8 mouse cellular contexts compared by ENCODE assay signal in genomic region chr5:75574151-75574851, GRCm38 (mm10). TPM values are rescaled to one million over a fixed set of nuclear protein-coding genes. Genes with fewer than 3 reads are reported as not detected.
DNase-seq lines count a peak whose midpoint lies in the region; ATAC-seq and TF ChIP-seq lines count a peak whose summit lies in the region.

No protein-coding gene starts in this region.

- WGBS in heart, embryonic 12.5 days = 6% methylated on average over 26 of the region's 27 CpGs
- WGBS in forebrain, embryonic 11.5 days = 2% methylated on average over 27 of the region's 27 CpGs
- WGBS in liver, embryonic 11.5 days = 5% methylated on average over 27 of the region's 27 CpGs

- intact Hi-C loops in gastrocnemius, postnatal 36 days (cut with DNase I) = no loop called here

- H3K27ac ChIP-seq in heart, embryonic 12.5 days (ENCODE audit: poor library complexity, severe bottlenecking) = no peak overlapping the region
- H3K27ac ChIP-seq in forebrain, embryonic 11.5 days (ENCODE audit: low read depth, low read length) = no peak overlapping the region
- H3K27ac ChIP-seq in liver, embryonic 11.5 days (ENCODE audit: low read depth, low read length) = no peak overlapping the region

- peak overlapping the region; percentile 99 for H3K4me2 ChIP-seq in heart, embryonic 12.5 days
- H3K4me2 ChIP-seq in forebrain, embryonic 11.5 days (ENCODE audit: low read depth, low read length, severe bottlenecking) = peak overlapping the region; percentile 99
- peak overlapping the region; percentile 98 for H3K4me2 ChIP-seq in liver, embryonic 11.5 days

- peak overlapping the region; percentile 68 for H3K9ac ChIP-seq in heart, embryonic 12.5 days
- peak overlapping the region; percentile 73 for H3K9ac ChIP-seq in forebrain, embryonic 11.5 days (ENCODE audit: low read length)
- H3K9ac ChIP-seq in liver, embryonic 11.5 days (ENCODE audit: low read depth, low read length) = peak overlapping the region; percentile 87

- H3K9me3 ChIP-seq in heart, embryonic 12.5 days (replicated peaks) = no peaks in the 10 kb centered on the region
- H3K9me3 ChIP-seq in E14TG2a.4 (ENCODE audit: low read length) = no peaks in the 10 kb centered on the region
- H3K9me3 ChIP-seq in forebrain, embryonic 11.5 days (ENCODE audit: control insufficient read depth, low read length) = no peaks in the 10 kb centered on the region
- H3K9me3 ChIP-seq in liver, embryonic 11.5 days (ENCODE audit: control insufficient read depth, low read length) = no peaks in the 10 kb centered on the region

- no peak for TF ChIP-seq CTCF in E14TG2a.4 (conservative IDR thresholded peaks at IDR 0.05; ENCODE audit: low read length)

- no peak for DNase-seq in heart, adult 11 months
- no peak for DNase-seq in forebrain, embryonic 11.5 days (ENCODE audit: low spot score)
- DNase-seq in liver, embryonic 11.5 days (ENCODE audit: low spot score) = no peak
- no peak for DNase-seq in frontal cortex, postnatal 25 days (ENCODE audit: low spot score in 2 of 2)
- DNase-seq in spleen, postnatal 14 days (ENCODE audit: low spot score in 2 of 2) = no peak
- no peak for DNase-seq in gastrocnemius, postnatal 36 days

- no peak for ATAC-seq in heart, embryonic 12.5 days (ENCODE audit: insufficient number of reproducible peaks, low FRiP score)
- ATAC-seq in forebrain, embryonic 11.5 days (replicated peaks; ENCODE audit: low FRiP score) = no peak; the same call in 1 of the 2 replicates
- ATAC-seq in liver, embryonic 11.5 days (replicated peaks; ENCODE audit: low FRiP score) = no peak

- H3K4me1 ChIP-seq in heart, embryonic 12.5 days (replicated peaks) = peaks cover 11% of the 10 kb centered on the region; the same call in 1 of the 2 replicates
- H3K4me1 ChIP-seq in E14TG2a.4 (replicated peaks; ENCODE audit: low read depth, low read length) = peaks cover 41% of the 10 kb centered on the region
- H3K4me1 ChIP-seq in forebrain, embryonic 11.5 days (replicated peaks; ENCODE audit: control insufficient read depth, insufficient read depth, low read length) = peaks cover 8% of the 10 kb centered on the region
- H3K4me1 ChIP-seq in liver, embryonic 11.5 days (replicated peaks; ENCODE audit: control insufficient read depth, insufficient read depth, low read length) = peaks cover 30% of the 10 kb centered on the region

- H3K4me3 ChIP-seq in heart, embryonic 12.5 days = peak overlapping the region; percentile 69
- H3K4me3 ChIP-seq in E14TG2a.4 (replicated peaks; ENCODE audit: low read length) = peak overlapping the region; percentile 94
- peak overlapping the region; percentile 59 for H3K4me3 ChIP-seq in forebrain, embryonic 11.5 days (ENCODE audit: low read depth, low read length)
- peak overlapping the region; percentile 84 for H3K4me3 ChIP-seq in liver, embryonic 11.5 days (ENCODE audit: low read depth, low read length)

- peaks cover 28% of the 10 kb centered on the region for H3K27me3 ChIP-seq in heart, embryonic 12.5 days (replicated peaks)
- peaks cover 16% of the 10 kb centered on the region; the same call in 1 of the 2 replicates for H3K27me3 ChIP-seq in E14TG2a.4 (ENCODE audit: insufficient read depth, low read length)
- peaks cover 15% of the 10 kb centered on the region; the same call in 1 of the 2 replicates for H3K27me3 ChIP-seq in forebrain, embryonic 11.5 days (ENCODE audit: control insufficient read depth, insufficient read depth, low read length)
- H3K27me3 ChIP-seq in liver, embryonic 11.5 days (replicated peaks; ENCODE audit: control insufficient read depth, insufficient read depth, low read length) = no peaks in the 10 kb centered on the region

- H3K36me3 ChIP-seq in heart, embryonic 12.5 days = no peaks in the 10 kb centered on the region
- H3K36me3 ChIP-seq in E14TG2a.4 (ENCODE audit: insufficient read depth, low read length) = no peaks in the 10 kb centered on the region
- H3K36me3 ChIP-seq in forebrain, embryonic 11.5 days (ENCODE audit: control insufficient read depth, insufficient read depth, low read length) = no peaks in the 10 kb centered on the region
- no peaks in the 10 kb centered on the region for H3K36me3 ChIP-seq in liver, embryonic 11.5 days (ENCODE audit: control insufficient read depth, insufficient read depth, low read length)

RNA-seq across cellular contexts. Expression of gene Kit, which starts 0.4 kb away (rescaled TPM):
- 13.0 and 13.6 TPM in 2 replicates for polyA plus RNA-seq in heart, embryonic 12.5 days (2016; fragmentation: Nextera tagmentation; extraction: Ambion mirVana)
- polyA plus RNA-seq in forebrain, embryonic 11.5 days (2014; fragmentation: Nextera tagmentation; extraction: Ambion mirVana) = 20.9 and 22.9 TPM in 2 replicates
- polyA plus RNA-seq in liver, embryonic 11.5 days (2014; fragmentation: Nextera tagmentation; extraction: Ambion mirVana) = 54.8 and 65.0 TPM in 2 replicates
- total RNA-seq in gastrocnemius, postnatal 36 days (2021) = under 1 TPM; 0.72 to 0.74 TPM
